Mouse (Mus musculus) hindbrain, embryonic 12.5 days (tissue): ENCODE measurements at regions not wholly inside any gene's neighbourhood (a gene's known extent, or its start where the extent isn't known, plus 50 kb on each side); places are given as distances from the start of the nearest gene placed in this dataset.

Experiments
- ATAC-seq: fragments of 200-750 bp; cut with Nextera tagmentation; 2 replicates; pipeline ENCODE4 v1.8.0; 2017; ENCODE audit warnings: moderate TSS enrichment; ENCODE audit not compliant: low FRiP score
- H3K27ac ChIP-seq: fragments of 300-500 bp; sonication (generic); 2 replicates; pipeline ENCODE4 v1.5.1; 2016; ENCODE audit warnings: mild to moderate bottlenecking
- H3K27me3 ChIP-seq: fragments of 300-500 bp; sonication (generic); 2 replicates; pipeline ENCODE4 v1.6.1; 2016; ENCODE audit warnings: mild to moderate bottlenecking
- H3K36me3 ChIP-seq: fragments of 300-500 bp; sonication (generic); 2 replicates; pipeline ENCODE4 v1.6.1; 2016; ENCODE audit warnings: mild to moderate bottlenecking
- H3K4me1 ChIP-seq: fragments of 300-500 bp; sonication (generic); 2 replicates; pipeline ENCODE4 v1.6.1; 2016
- H3K4me2 ChIP-seq: fragments of 300-500 bp; sonication (generic); replicated peaks from 2 replicates; pipeline ENCODE4 v1.6.1; 2016; ENCODE audit warnings: mild to moderate bottlenecking
- H3K4me3 ChIP-seq: fragments of 300-500 bp; sonication (generic); 2 replicates; pipeline ENCODE4 v1.5.1; 2016; ENCODE audit warnings: mild to moderate bottlenecking
- H3K9ac ChIP-seq: fragments of 300-500 bp; sonication (generic); 2 replicates; pipeline ENCODE4 v1.6.1; 2016; ENCODE audit warnings: mild to moderate bottlenecking, moderate library complexity
- H3K9me3 ChIP-seq: fragments of 300-500 bp; sonication (generic); replicated peaks from 2 replicates; pipeline ENCODE4 v1.6.1; 2016; ENCODE audit warnings: mild to moderate bottlenecking
- WGBS: fragments of 180-500 bp; shearing (Covaris S2); methylation state at CpG from one replicate; pipeline ENCODE4 v1.1.7; 2016; 5-methylcytosine and 5-hydroxymethylcytosine counted together

DNA sequence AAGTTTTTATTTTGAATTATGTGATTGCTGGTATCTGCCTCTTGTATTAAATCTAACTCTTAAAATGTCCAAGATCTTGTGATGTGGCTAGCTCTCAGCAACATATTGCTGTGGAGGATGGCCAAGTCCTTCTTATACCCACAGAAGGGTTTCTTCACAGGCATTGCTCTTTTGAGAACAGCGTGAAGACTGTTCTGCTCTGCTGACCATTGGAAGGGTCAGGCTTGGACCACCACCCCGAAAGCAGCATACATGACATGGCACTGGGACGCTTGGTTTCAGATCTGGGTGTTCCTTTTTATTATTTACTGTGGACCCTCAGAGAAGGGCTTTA, 352.8 kb downstream of the Ankrd50 start:
- H3K36me3 ChIP-seq: no peaks in the 10 kb centered on the region
- H3K27me3 ChIP-seq: no peaks in the 10 kb centered on the region; the same call in 1 of the 2 replicates
- no peak overlapping the region for H3K4me2 ChIP-seq
- H3K27ac ChIP-seq: no peak overlapping the region
- no peak for ATAC-seq
- H3K4me1 ChIP-seq: no peaks in the 10 kb centered on the region
- no peak overlapping the region for H3K9ac ChIP-seq
- no peak overlapping the region for H3K4me3 ChIP-seq
- H3K9me3 ChIP-seq: no peaks in the 10 kb centered on the region
- WGBS: 90% methylated on average over 3 of the region's 3 CpGs

GRCm38 (mm10) chr3:38131176-38131886, 353.3 kb downstream of the Ankrd50 start:
- Histone ChIP-seq H3K9ac (no peak overlapping the region), H3K27me3 (no peaks in the 10 kb centered on the region; the same call in 1 of the 2 replicates), H3K4me1 (no peaks in the 10 kb centered on the region), H3K27ac (no peak overlapping the region), H3K36me3 (no peaks in the 10 kb centered on the region), H3K4me2 (no peak overlapping the region), H3K9me3 (no peaks in the 10 kb centered on the region), H3K4me3 (no peak overlapping the region)
- no peak for ATAC-seq
- 93% methylated on average over 12 of the region's 12 CpGs for WGBS

- no peak overlapping the region for H3K4me3 ChIP-seq
- no peak overlapping the region for H3K27ac ChIP-seq
- no peak overlapping the region for H3K9ac ChIP-seq
- no peak for ATAC-seq
- H3K9me3 ChIP-seq: peaks cover 3% of the 10 kb centered on the region; the same call in 1 of the 2 replicates
- H3K27me3 ChIP-seq: no peaks in the 10 kb centered on the region; the same call in 1 of the 2 replicates
- H3K4me2 ChIP-seq: no peak overlapping the region
- H3K36me3 ChIP-seq: no peaks in the 10 kb centered on the region
- 33% methylated on average over 1 of the region's 1 CpGs for WGBS
- no peaks in the 10 kb centered on the region for H3K4me1 ChIP-seq
These were observed 354.6 kb downstream of the Ankrd50 start for GRCm38 (mm10) chr3:38130088-38130487.

DNA sequence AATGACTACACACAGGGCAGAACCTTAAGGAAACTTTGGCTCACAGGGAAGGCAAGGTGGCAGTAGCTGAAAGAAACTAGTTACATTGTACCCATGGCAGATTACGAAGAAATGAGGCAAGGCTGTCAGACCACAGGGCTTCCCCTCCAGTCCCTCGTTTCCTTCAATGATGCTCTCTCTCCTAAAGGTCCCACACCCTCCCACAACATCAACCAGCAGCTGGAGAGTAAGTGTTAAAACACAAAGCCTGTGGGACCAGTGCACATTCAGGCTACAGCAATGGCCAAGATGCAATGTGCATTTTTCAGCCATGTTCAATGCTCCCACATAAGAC, 355.5 kb downstream of the Ankrd50 start:
- H3K9ac ChIP-seq: no peak overlapping the region
- no peak overlapping the region for H3K4me3 ChIP-seq
- peaks cover 3% of the 10 kb centered on the region; the same call in 1 of the 2 replicates for H3K9me3 ChIP-seq
- no peaks in the 10 kb centered on the region for H3K4me1 ChIP-seq
- no peak for ATAC-seq
- WGBS: 82% methylated on average over 2 of the region's 2 CpGs
- H3K36me3 ChIP-seq: no peaks in the 10 kb centered on the region
- H3K27ac ChIP-seq: no peak overlapping the region
- no peak overlapping the region for H3K4me2 ChIP-seq
- H3K27me3 ChIP-seq: no peaks in the 10 kb centered on the region; the same call in 1 of the 2 replicates

DNA sequence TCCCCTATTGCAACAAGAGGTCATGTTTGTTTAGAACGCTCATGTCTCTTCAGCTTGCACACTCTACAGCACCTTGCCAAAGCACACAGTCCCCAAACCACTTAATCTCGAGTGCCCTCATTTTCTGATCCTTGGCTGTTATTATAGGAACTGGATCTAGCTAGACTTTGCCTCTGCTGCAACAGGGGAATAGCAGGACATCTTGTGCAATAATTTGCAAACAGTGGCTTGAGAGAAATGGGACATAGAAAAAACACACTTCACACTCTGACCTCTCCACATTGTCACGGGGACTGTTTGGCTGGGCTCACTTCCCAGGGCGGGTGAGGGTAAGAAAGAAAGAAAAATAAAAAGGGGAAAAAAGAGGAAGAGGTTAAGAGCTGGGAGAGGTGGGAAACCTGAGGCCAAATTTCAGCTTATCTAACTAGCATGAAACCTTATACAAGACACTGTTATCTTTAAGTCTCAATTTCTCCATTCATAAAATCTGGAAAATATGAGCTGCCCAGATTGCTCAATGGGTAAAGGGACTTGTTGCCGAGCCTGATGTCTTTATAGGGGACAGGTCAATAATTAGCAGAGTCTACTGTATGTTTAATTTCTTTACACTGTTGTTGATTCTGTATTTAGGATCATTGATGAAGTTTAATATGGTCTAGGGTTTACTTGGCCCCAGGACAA, 356.0 kb downstream of the Ankrd50 start:
- no peak for ATAC-seq
- Histone ChIP-seq H3K4me3 (no peak overlapping the region), H3K27me3 (no peaks in the 10 kb centered on the region; the same call in 1 of the 2 replicates), H3K9ac (no peak overlapping the region), H3K4me2 (no peak overlapping the region), H3K4me1 (no peaks in the 10 kb centered on the region), H3K9me3 (peaks cover 3% of the 10 kb centered on the region; the same call in 1 of the 2 replicates), H3K36me3 (no peaks in the 10 kb centered on the region), H3K27ac (no peak overlapping the region)
- 71% methylated on average over 5 of the region's 5 CpGs for WGBS

GRCm38 (mm10) chr3:38116071-38116787, 368.4 kb downstream of the Ankrd50 start:
- WGBS: 77% methylated on average over 7 of the region's 7 CpGs
- Histone ChIP-seq H3K27me3 (no peaks in the 10 kb centered on the region), H3K4me3 (no peak overlapping the region), H3K4me2 (no peak overlapping the region), H3K9me3 (no peaks in the 10 kb centered on the region), H3K9ac (no peak overlapping the region), H3K27ac (no peak overlapping the region), H3K4me1 (no peaks in the 10 kb centered on the region), H3K36me3 (no peaks in the 10 kb centered on the region)
- no peak for ATAC-seq

- no peak for ATAC-seq
- no peaks in the 10 kb centered on the region for H3K36me3 ChIP-seq
- H3K4me1 ChIP-seq: no peaks in the 10 kb centered on the region
- H3K9ac ChIP-seq: no peak overlapping the region
- no peaks in the 10 kb centered on the region for H3K27me3 ChIP-seq
- WGBS: 84% methylated on average over 3 of the region's 3 CpGs
- H3K9me3 ChIP-seq: no peaks in the 10 kb centered on the region
- no peak overlapping the region for H3K4me3 ChIP-seq
- H3K27ac ChIP-seq: no peak overlapping the region
- H3K4me2 ChIP-seq: no peak overlapping the region
These were observed 372.1 kb downstream of the Ankrd50 start for GRCm38 (mm10) chr3:38112568-38112967.

- no peak overlapping the region for H3K4me3 ChIP-seq
- H3K9me3 ChIP-seq: no peaks in the 10 kb centered on the region
- H3K27me3 ChIP-seq: no peaks in the 10 kb centered on the region
- ATAC-seq: no peak
- no peak overlapping the region for H3K9ac ChIP-seq
- 74% methylated on average over 4 of the region's 4 CpGs for WGBS
- no peak overlapping the region for H3K4me2 ChIP-seq
- H3K36me3 ChIP-seq: no peaks in the 10 kb centered on the region
- H3K27ac ChIP-seq: no peak overlapping the region
- no peaks in the 10 kb centered on the region for H3K4me1 ChIP-seq
These were observed 379.4 kb downstream of the Ankrd50 start for GRCm38 (mm10) chr3:38105022-38105857.

DNA sequence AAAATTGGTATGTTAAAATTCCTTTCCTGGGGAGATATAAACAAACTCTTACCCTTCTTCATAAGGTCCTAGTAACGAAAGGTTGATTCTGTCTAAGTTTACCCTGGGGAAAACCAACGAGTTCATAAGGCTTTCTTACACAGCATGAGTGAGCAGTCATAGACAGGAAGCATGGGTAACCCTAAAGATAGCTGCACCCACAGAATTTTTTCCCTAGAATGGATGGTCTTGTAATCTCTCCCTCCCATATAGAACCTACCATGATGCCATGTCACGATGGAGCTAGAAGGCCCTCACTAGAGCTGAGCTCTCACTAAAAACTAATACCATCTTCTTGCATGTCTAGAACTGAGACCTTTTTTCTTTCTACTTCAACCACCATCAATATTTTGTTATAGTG, 380.1 kb upstream of the Gm5148 start:
- Histone ChIP-seq H3K27ac (no peak overlapping the region), H3K9ac (no peak overlapping the region), H3K36me3 (no peaks in the 10 kb centered on the region), H3K4me1 (no peaks in the 10 kb centered on the region), H3K4me2 (no peak overlapping the region), H3K9me3 (no peaks in the 10 kb centered on the region), H3K27me3 (no peaks in the 10 kb centered on the region), H3K4me3 (no peak overlapping the region)
- no peak for ATAC-seq
- WGBS: 84% methylated on average over 3 of the region's 3 CpGs

- H3K4me1 ChIP-seq: no peaks in the 10 kb centered on the region
- H3K4me3 ChIP-seq: no peak overlapping the region
- no peak overlapping the region for H3K27ac ChIP-seq
- H3K9me3 ChIP-seq: no peaks in the 10 kb centered on the region
- whole genome bisulfite sequencing: 93% methylated on average over 1 of the region's 1 CpGs
- no peak for ATAC-seq
- no peak overlapping the region for H3K9ac ChIP-seq
- H3K27me3 ChIP-seq: no peaks in the 10 kb centered on the region
- no peak overlapping the region for H3K4me2 ChIP-seq
- H3K36me3 ChIP-seq: no peaks in the 10 kb centered on the region
These were observed 378.7 kb upstream of the Gm5148 start for GRCm38 (mm10) chr3:38102985-38103384.

DNA sequence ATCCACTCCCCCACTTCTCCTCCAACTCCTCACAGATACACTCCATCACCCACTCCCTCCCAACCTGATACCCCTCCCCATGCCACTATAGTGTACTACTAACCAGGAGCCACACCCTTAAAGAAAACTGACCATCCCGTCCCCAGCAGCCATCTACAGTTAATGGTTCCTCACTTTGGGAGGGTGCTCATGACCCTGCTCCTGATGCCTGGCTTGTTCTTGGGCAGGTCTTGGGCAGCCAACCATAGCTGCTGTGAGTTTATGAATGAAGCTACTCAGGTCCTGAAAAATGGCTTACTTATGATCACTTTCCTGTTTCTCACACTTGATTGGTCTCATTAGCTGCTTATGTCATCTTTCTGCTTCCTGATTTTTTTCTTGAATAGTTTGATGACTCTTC, 377.9 kb upstream of the Gm5148 start:
- ATAC-seq: no peak
- no peaks in the 10 kb centered on the region for H3K4me1 ChIP-seq
- no peaks in the 10 kb centered on the region for H3K36me3 ChIP-seq
- H3K9me3 ChIP-seq: no peaks in the 10 kb centered on the region
- H3K4me3 ChIP-seq: no peak overlapping the region
- H3K27ac ChIP-seq: no peak overlapping the region
- no peak overlapping the region for H3K9ac ChIP-seq
- H3K4me2 ChIP-seq: no peak overlapping the region
- H3K27me3 ChIP-seq: no peaks in the 10 kb centered on the region
- 79% methylated on average over 1 of the region's 1 CpGs for WGBS

GRCm38 (mm10) chr3:38094370-38094979, 370.2 kb upstream of the Gm5148 start:
- no peak overlapping the region for H3K9ac ChIP-seq
- no peaks in the 10 kb centered on the region for H3K27me3 ChIP-seq
- no peaks in the 10 kb centered on the region for H3K4me1 ChIP-seq
- H3K9me3 ChIP-seq: no peaks in the 10 kb centered on the region
- no peak for ATAC-seq
- no peak overlapping the region for H3K4me3 ChIP-seq
- no peak overlapping the region for H3K27ac ChIP-seq
- H3K36me3 ChIP-seq: no peaks in the 10 kb centered on the region
- H3K4me2 ChIP-seq: no peak overlapping the region
- 74% methylated on average over 7 of the region's 7 CpGs for WGBS
